Mouse (Mus musculus) embryonic stem cell, embryonic (primary cell): ENCODE data around the gene Psmc6.

Source experiments
- CTCF ChIA-PET, 4 experiments: fragments of 300-600 bp in 2 of 4; fragments of 350-600 bp in 2 of 4; sonication (Branson Sonifier 250); formaldehyde crosslinking; loops; one replicate each; lab custom pipeline; 2022; ENCODE audit warnings: inconsistent platforms in 2 of 4; lab: Charles Lee
- POLR2A ChIA-PET, 4 experiments: fragments of 300-600 bp in 2 of 4; fragments of 350-600 bp in 2 of 4; sonication (Branson Sonifier 250); formaldehyde crosslinking; loops; one replicate each; lab custom pipeline; 2022; ENCODE audit warnings: antibody characterized with exemption in 4 of 4, inconsistent platforms in 1 of 4; lab: Charles Lee

Psmc6 gene

GRCm38 (mm10) chr14:45329589-45330181 lies at the start of gene Psmc6:
Psmc6 (plus strand) TSS chr14:45329788.
- CTCF ChIA-PET: interaction anchor here (0.5 to 2.5 kb wide), 51 partner anchors 9 to 1056 kb away, joined by 3 to 67 read pairs (median 4); partner anchors contain the start of genes Ero1l (in 3 of the 4), Styx (in 3 of the 4) and Ddhd1 (in 1 of the 4)
- POLR2A ChIA-PET: interaction anchor here (0.6 to 11.0 kb wide), 65 partner anchors 8 to 1746 kb away, joined by 3 to 207 read pairs (median 5); partner anchors contain the start of genes Styx (in 4 of the 4), Ero1l (in 3 of the 4), Gpr137c (in 3 of the 4) and Ddhd1 (in 1 of the 4)

GRCm38 (mm10) chr14:45282066-45282465 lies 47.5 kb upstream of the Psmc6 start:
- CTCF ChIA-PET: no interaction called here
- POLR2A ChIA-PET: no interaction called here

GRCm38 (mm10) chr14:45291608-45292007 lies 38.0 kb upstream of the Psmc6 start:
- POLR2A ChIA-PET: interaction anchor here in 2 of 4 experiments (1.2 to 1.3 kb wide), 2 partner anchors 18 to 27 kb away, joined by 3 to 4 read pairs; no protein-coding TSS in a partner anchor
- CTCF ChIA-PET: interaction anchor here in 1 of 4 experiments (0.5 kb wide), 1 partner anchor 137 kb away, joined by 5 read pairs; no protein-coding TSS in a partner anchor

GRCm38 (mm10) chr14:45303939-45304338 lies 25.6 kb upstream of the Psmc6 start:
- POLR2A ChIA-PET: interaction anchor here in 3 of 4 experiments (0.6 to 8.9 kb wide), 6 partner anchors 8 to 215 kb away, joined by 3 to 58 read pairs (median 3); partner anchors contain the start of genes Psmc6 (in 2 of the 3) and Ero1l (in 1 of the 3)
- CTCF ChIA-PET: no interaction called here

GRCm38 (mm10) chr14:45304389-45304788 lies 25.2 kb upstream of the Psmc6 start:
- CTCF ChIA-PET: no interaction called here
- POLR2A ChIA-PET: interaction anchor here in 2 of 4 experiments (1.1 to 8.9 kb wide), 3 partner anchors 13 to 25 kb away, joined by 3 to 58 read pairs (median 4); partner anchors contain the start of genes Psmc6 (in 2 of the 2) and Ero1l (in 1 of the 2)

- ChIA-PET POLR2A (interaction anchor here in 1 of 4 experiments (1.3 to 8.9 kb wide), 2 partner anchors 11 to 15 kb away, joined by 5 to 58 read pairs; partner anchors contain the start of gene Ero1l), CTCF (no interaction called here)
Measured at GRCm38 (mm10) chr14:45305852-45306251, 23.7 kb upstream of the Psmc6 start.

- POLR2A ChIA-PET: interaction anchor here in 2 of 4 experiments (2.4 to 8.9 kb wide), 3 partner anchors 9 to 22 kb away, joined by 17 to 58 read pairs (median 18); partner anchors contain the start of genes Ero1l (in 2 of the 2) and Psmc6 (in 1 of the 2)
- CTCF ChIA-PET: interaction anchor here in 3 of 4 experiments (0.6 to 1.1 kb wide), 4 partner anchors 10 to 74 kb away, joined by 3 to 5 read pairs (median 3); partner anchors contain the start of gene Psmc6 (in 1 of the 3)
Measured at GRCm38 (mm10) chr14:45307630-45308328, 21.8 kb upstream of the Psmc6 start.

- ChIA-PET POLR2A (interaction anchor here in 2 of 4 experiments (0.9 to 8.9 kb wide), 6 partner anchors 8 to 41 kb away, joined by 4 to 58 read pairs (median 8); partner anchors contain the start of genes Ero1l (in 2 of the 2), Psmc6 (in 2 of the 2) and Styx (in 1 of the 2)), CTCF (interaction anchor here in 2 of 4 experiments (0.6 to 1.1 kb wide), 2 partner anchors 20 to 113 kb away, joined by 5 read pairs; partner anchors contain the start of gene Psmc6 (in 1 of the 2))
Measured at GRCm38 (mm10) chr14:45309646-45310045, 19.9 kb upstream of the Psmc6 start.

GRCm38 (mm10) chr14:45310101-45310500 lies 19.5 kb upstream of the Psmc6 start:
- CTCF ChIA-PET: interaction anchor here in 2 of 4 experiments (0.6 to 1.1 kb wide), 2 partner anchors 19 to 113 kb away, joined by 5 read pairs; partner anchors contain the start of gene Psmc6 (in 1 of the 2)
- POLR2A ChIA-PET: interaction anchor here in 2 of 4 experiments (0.9 to 8.9 kb wide), 6 partner anchors 7 to 41 kb away, joined by 4 to 58 read pairs (median 8); partner anchors contain the start of genes Ero1l (in 2 of the 2), Psmc6 (in 2 of the 2) and Styx (in 1 of the 2)

- ChIA-PET POLR2A (interaction anchor here in 2 of 4 experiments (0.7 to 5.4 kb wide), 13 partner anchors 8 to 153 kb away, joined by 3 to 100 read pairs (median 3); partner anchors contain the start of genes Psmc6 (in 2 of the 2), Gpr137c (in 1 of the 2), Styx (in 1 of the 2) and Txndc16 (in 1 of the 2)), CTCF (interaction anchor here in 3 of 4 experiments (1.0 to 4.7 kb wide), 3 partner anchors 9 to 12 kb away, joined by 3 to 33 read pairs (median 5); partner anchors contain the start of gene Psmc6 (in 2 of the 3))
Measured at GRCm38 (mm10) chr14:45316927-45317326, 12.7 kb upstream of the Psmc6 start.

GRCm38 (mm10) chr14:45317921-45318411 lies 11.6 kb upstream of the Psmc6 start:
- CTCF ChIA-PET: interaction anchor here in 3 of 4 experiments (1.2 to 4.7 kb wide), 4 partner anchors 10 to 11 kb away, joined by 3 to 67 read pairs (median 28); partner anchors contain the start of gene Psmc6 (in 3 of the 3)
- POLR2A ChIA-PET: interaction anchor here (0.5 to 5.4 kb wide), 30 partner anchors 9 to 340 kb away, joined by 3 to 100 read pairs (median 4); partner anchors contain the start of genes Psmc6 (in 3 of the 4), Styx (in 3 of the 4), Gpr137c (in 2 of the 4) and Txndc16 (in 2 of the 4)

- POLR2A ChIA-PET: interaction anchor here in 3 of 4 experiments (0.6 to 5.4 kb wide), 36 partner anchors 9 to 339 kb away, joined by 3 to 100 read pairs (median 5); partner anchors contain the start of genes Psmc6 (in 3 of the 3), Gpr137c (in 2 of the 3), Styx (in 2 of the 3) and Txndc16 (in 2 of the 3)
- CTCF ChIA-PET: interaction anchor here (0.7 to 4.7 kb wide), 4 partner anchors 10 to 11 kb away, joined by 4 to 67 read pairs (median 28); partner anchors contain the start of gene Psmc6 (in 4 of the 4)
Measured at GRCm38 (mm10) chr14:45318426-45319236, 11.0 kb upstream of the Psmc6 start, which contains the start of gene Ero1l. Ero1l (minus strand) TSS chr14:45318771.

GRCm38 (mm10) chr14:45319237-45319610 lies 10.4 kb upstream of the Psmc6 start:
- ChIA-PET POLR2A (interaction anchor here in 3 of 4 experiments (0.6 to 5.4 kb wide), 32 partner anchors 8 to 339 kb away, joined by 3 to 100 read pairs (median 5); partner anchors contain the start of genes Psmc6 (in 3 of the 3), Gpr137c (in 2 of the 3), Styx (in 2 of the 3) and Txndc16 (in 2 of the 3)), CTCF (interaction anchor here (0.7 to 4.7 kb wide), 4 partner anchors 10 kb away, joined by 4 to 67 read pairs (median 28); partner anchors contain the start of gene Psmc6 (in 4 of the 4))

- ChIA-PET CTCF (interaction anchor here (0.6 to 4.7 kb wide), 4 partner anchors 9 to 17 kb away, joined by 3 to 67 read pairs (median 23); partner anchors contain the start of gene Psmc6 (in 3 of the 4)), POLR2A (interaction anchor here in 3 of 4 experiments (1.0 to 5.4 kb wide), 9 partner anchors 9 to 66 kb away, joined by 3 to 100 read pairs (median 15); partner anchors contain the start of genes Psmc6 (in 2 of the 3) and Styx (in 2 of the 3))
Measured at GRCm38 (mm10) chr14:45320111-45320510, 9.5 kb upstream of the Psmc6 start.

GRCm38 (mm10) chr14:45321067-45321466 lies 8.5 kb upstream of the Psmc6 start:
- ChIA-PET POLR2A (interaction anchor here in 3 of 4 experiments (0.8 to 4.9 kb wide), 10 partner anchors 8 to 102 kb away, joined by 3 to 100 read pairs (median 6); partner anchors contain the start of genes Psmc6 (in 3 of the 3), Styx (in 2 of the 3) and Gpr137c (in 1 of the 3)), CTCF (interaction anchor here (0.6 to 4.7 kb wide), 4 partner anchors 8 to 16 kb away, joined by 5 to 67 read pairs (median 26); partner anchors contain the start of gene Psmc6 (in 3 of the 4))
